Mouse (Mus musculus) E14TG2a.4 (cell line): Measurements from ENCODE around the gene Nav3.

Experiments used
- H3K27me3 ChIP-seq: 2 replicates; pipeline ENCODE4 v1.6.1; 2014; ENCODE audit warnings: low read length, control low read depth; ENCODE audit not compliant: insufficient read depth
- H3K36me3 ChIP-seq: 2 replicates; pipeline ENCODE4 v1.6.1; 2014; ENCODE audit warnings: low read length, control low read depth; ENCODE audit not compliant: insufficient read depth
- H3K4me1 ChIP-seq: replicated peaks from 2 replicates; pipeline ENCODE4 v1.6.1; 2014; ENCODE audit warnings: low read depth, low read length, control low read depth
- H3K4me3 ChIP-seq: replicated peaks from 2 replicates; pipeline ENCODE4 v1.5.1; 2014; ENCODE audit warnings: mild to moderate bottlenecking, low read length
- H3K9me3 ChIP-seq: 2 replicates; pipeline ENCODE4 v1.6.1; 2014; ENCODE audit warnings: low read length, control low read depth
- CTCF ChIP-seq: conservative IDR thresholded peaks from 2 replicates; pipeline ENCODE4 v1.5.1; 2014; ENCODE audit warnings: low read length
- NANOG ChIP-seq: IDR thresholded peaks from 2 replicates; pipeline ENCODE4 v1.6.1; 2014; ENCODE audit warnings: borderline replicate concordance, low read length, mixed read lengths
- POU5F1 ChIP-seq: IDR thresholded peaks from 2 replicates; pipeline ENCODE4 v1.6.1; 2014; ENCODE audit warnings: low read length, borderline replicate concordance

Gene Nav3

DNA sequence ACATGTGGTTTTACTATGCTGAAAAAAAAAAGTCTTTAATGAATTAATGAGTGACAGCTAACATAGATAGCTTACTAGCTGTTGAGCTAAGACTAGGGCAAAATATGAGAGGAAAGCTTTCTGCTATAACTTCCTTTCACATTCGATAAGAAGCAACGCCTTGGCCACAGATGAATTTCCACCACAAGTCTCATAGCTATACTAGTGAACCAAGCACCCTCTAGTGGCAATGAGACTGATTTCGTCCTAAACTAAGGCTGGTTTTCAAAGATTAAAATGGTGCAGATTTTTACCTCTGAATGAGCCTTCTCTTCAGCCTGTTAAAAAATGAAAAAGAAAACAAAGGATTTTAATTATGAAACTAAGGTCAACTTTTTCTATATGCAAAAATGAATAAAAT, 709.1 kb downstream of the Nav3 start:
- Histone ChIP-seq H3K27me3 (no peaks in the 10 kb centered on the region), H3K4me1 (no peaks in the 10 kb centered on the region), H3K9me3 (no peaks in the 10 kb centered on the region), H3K4me3 (no peak overlapping the region), H3K36me3 (no peaks in the 10 kb centered on the region)
- TF ChIP-seq CTCF (peak; percentile 32; the same call in 1 of the 2 replicates), POU5F1 (no peak), NANOG (no peak)

DNA sequence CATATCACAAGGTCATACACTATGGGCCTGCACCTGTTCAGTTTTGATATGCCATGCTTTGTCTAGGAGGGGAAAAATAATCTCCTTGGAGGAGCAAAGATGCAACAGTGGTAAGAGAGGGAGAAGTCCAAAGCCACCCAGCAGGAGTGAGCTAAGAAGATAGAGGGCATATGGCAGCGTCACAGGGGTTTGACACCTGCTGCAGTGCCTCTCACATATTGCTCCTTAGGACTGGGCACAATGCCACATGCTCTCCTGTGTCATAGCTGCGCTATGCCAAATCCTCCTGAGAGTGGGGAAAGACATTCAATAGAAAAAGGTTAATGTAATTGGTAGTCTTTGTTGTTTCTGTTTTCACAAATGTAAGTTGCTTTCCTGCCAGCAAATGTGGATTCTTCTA, 714.3 kb downstream of the Nav3 start:
- Histone ChIP-seq H3K9me3 (no peaks in the 10 kb centered on the region), H3K27me3 (no peaks in the 10 kb centered on the region), H3K4me3 (no peak overlapping the region), H3K36me3 (no peaks in the 10 kb centered on the region), H3K4me1 (no peaks in the 10 kb centered on the region)
- TF ChIP-seq CTCF (no peak), NANOG (no peak), POU5F1 (no peak)

DNA sequence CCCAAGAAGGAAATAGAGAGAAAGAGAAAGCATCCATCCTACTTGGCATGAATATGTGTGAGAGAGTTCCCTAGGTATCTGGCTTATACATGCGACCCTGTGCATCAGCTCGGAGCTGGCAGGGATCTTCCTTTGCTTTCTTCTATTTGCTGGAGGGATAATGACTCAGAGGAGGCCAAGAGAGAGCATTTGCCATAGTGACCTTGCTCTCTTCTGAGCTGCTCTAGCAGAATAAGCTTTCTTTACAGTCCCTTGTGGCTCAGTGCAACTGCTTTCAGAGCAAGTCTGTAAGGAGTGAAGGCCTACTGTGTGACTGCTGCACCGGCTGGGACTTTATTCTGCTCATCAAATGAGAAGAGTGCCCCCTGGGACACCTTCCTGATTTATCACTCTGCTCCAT, 715.7 kb downstream of the Nav3 start:
- no peak for TF ChIP-seq NANOG
- TF ChIP-seq POU5F1 = no peak
- TF ChIP-seq CTCF = no peak
- Histone ChIP-seq H3K9me3 (no peaks in the 10 kb centered on the region), H3K4me3 (no peak overlapping the region), H3K36me3 (no peaks in the 10 kb centered on the region), H3K27me3 (no peaks in the 10 kb centered on the region), H3K4me1 (no peaks in the 10 kb centered on the region)

DNA sequence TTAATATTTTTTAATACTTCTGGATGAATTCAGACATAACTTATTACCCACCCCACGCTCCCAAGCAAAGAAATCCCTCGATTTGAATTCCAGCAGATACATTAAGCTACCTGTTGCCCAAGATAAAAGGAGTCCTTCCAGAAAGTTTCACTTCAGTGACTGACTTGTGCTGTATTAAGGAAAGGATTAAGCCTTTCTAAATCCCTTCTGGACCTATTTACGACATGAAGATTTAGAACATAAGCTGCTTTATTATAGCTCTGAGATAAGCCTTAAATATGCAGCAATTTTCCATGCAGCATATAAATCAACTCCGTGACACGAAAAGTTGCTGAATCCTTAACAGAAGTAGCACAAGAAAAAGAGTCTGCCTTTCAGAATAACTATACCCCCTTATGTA, 732.4 kb downstream of the Nav3 start:
- H3K4me3 ChIP-seq = no peak overlapping the region
- no peaks in the 10 kb centered on the region for H3K4me1 ChIP-seq
- TF ChIP-seq CTCF (no peak), NANOG (no peak), POU5F1 (no peak)
- H3K27me3 ChIP-seq = no peaks in the 10 kb centered on the region
- no peaks in the 10 kb centered on the region for H3K36me3 ChIP-seq
- H3K9me3 ChIP-seq = no peaks in the 10 kb centered on the region

DNA sequence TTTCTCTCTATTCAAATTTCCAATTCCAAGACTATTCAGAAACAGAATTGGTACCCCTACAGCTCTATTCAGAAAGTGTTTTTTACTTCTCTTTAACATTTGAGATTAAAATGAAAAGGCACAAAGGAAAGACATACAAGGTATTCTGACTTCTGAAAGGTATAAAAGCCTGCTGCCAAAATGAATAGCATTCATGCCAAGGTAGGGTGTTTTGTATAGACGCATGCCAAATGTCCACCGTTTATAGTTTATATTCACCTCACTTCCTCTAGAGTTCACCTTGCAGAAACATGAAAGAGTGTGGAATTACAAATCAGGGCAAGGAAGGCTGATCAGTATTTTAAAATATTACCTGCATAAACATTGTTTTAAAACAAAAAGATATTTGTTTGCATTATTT, 737.2 kb downstream of the Nav3 start:
- Histone ChIP-seq H3K9me3 (no peaks in the 10 kb centered on the region), H3K4me3 (no peak overlapping the region), H3K27me3 (no peaks in the 10 kb centered on the region), H3K36me3 (no peaks in the 10 kb centered on the region), H3K4me1 (no peaks in the 10 kb centered on the region)
- no peak for TF ChIP-seq POU5F1
- TF ChIP-seq NANOG = no peak
- no peak for TF ChIP-seq CTCF

DNA sequence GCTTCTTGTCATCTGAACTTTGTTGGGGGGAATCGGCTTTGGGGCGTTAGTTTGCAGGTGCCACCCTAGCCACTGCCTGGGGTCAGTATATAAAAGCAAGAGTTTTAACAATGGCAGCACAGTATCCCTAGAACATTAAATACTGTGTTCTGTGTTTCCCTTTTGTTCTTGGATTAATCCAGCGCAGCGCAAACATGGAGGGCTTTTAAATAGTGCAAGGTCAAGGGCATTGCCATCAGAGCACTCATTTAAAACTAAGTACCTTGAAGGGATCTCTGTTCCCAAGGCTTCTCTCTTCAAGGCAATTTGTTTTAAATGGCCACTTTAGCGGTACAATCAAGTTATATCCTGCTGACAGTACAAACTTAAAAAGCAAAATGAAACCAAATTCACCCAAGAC, 737.6 kb downstream of the Nav3 start:
- Histone ChIP-seq H3K4me3 (no peak overlapping the region), H3K9me3 (no peaks in the 10 kb centered on the region), H3K4me1 (no peaks in the 10 kb centered on the region), H3K27me3 (no peaks in the 10 kb centered on the region), H3K36me3 (no peaks in the 10 kb centered on the region)
- TF ChIP-seq CTCF = no peak
- TF ChIP-seq NANOG = peak; percentile 54; the same call in 1 of the 2 replicates
- TF ChIP-seq POU5F1 = no peak

DNA sequence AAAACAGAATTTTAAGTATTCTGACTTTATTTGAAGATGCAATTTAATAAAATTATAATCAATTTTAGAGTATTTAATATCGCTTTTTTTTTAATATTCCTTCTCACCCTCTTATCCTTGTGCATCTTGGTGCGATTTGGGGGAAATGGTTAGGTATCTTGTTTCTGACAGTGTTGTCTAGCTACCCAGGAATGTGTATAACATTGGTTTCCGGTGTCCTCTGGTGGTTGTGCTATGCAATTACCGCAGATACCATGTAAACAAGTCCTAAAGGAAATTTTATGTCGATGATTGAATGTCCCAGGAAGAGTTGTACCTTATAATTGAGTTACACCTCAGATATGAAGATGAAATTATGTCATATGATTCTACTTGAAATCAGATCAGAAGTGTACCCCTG, 743.0 kb downstream of the Nav3 start:
- Histone ChIP-seq H3K4me3 (no peak overlapping the region), H3K4me1 (no peaks in the 10 kb centered on the region), H3K27me3 (no peaks in the 10 kb centered on the region), H3K9me3 (no peaks in the 10 kb centered on the region), H3K36me3 (no peaks in the 10 kb centered on the region)
- TF ChIP-seq POU5F1 (no peak), CTCF (peak; percentile 82), NANOG (no peak)

DNA sequence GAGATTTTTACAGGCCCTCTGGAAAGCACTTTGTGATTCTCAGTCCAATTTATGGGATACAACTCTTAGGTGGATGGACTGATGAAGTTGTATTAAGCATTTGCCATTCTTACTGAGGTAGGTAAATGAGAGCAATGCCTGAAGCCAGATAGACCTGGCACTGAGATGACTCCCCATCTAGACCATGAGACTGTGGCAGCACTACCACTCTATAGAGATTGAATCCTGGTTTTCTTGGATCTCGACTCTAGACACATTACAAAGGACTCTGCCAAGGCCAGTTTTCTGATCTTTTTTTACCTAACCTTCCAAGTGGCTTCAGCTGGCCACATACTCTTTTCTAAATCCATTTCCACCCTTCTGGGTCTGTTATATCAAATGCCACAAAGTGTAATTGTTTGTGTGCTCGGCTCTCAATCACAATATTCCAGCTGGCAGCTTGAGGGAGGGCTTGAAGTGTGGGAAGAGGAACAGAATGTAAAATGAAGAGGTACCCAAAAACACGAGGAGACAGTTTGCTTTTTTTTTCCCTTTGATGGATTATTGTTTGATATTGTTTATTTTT, 756.2 kb downstream of the Nav3 start:
- H3K4me1 ChIP-seq = no peaks in the 10 kb centered on the region
- no peaks in the 10 kb centered on the region for H3K9me3 ChIP-seq
- H3K4me3 ChIP-seq = no peak overlapping the region
- no peaks in the 10 kb centered on the region for H3K27me3 ChIP-seq
- no peak for TF ChIP-seq POU5F1
- TF ChIP-seq NANOG = no peak
- no peak for TF ChIP-seq CTCF
- no peaks in the 10 kb centered on the region for H3K36me3 ChIP-seq

DNA sequence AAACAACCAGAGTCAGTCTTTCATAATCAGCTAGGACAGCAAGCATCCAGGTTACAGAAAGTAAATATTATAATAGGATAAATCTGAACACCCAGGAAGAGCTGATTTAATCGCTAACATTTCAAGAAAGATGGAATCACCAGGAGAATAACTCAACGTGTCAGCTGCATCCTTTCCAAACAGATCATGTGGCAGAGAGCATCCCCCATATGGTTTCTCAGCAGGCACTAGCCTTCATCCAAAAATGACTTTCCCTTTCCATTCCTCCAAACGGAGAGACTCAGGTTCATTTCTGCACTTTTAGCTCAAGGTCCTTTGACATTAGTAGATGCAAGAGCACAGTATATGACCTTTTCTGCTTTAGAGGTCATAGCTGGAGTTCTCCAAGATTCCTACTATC, 765.4 kb downstream of the Nav3 start:
- no peaks in the 10 kb centered on the region for H3K4me1 ChIP-seq
- TF ChIP-seq NANOG (no peak), POU5F1 (no peak), CTCF (no peak)
- H3K4me3 ChIP-seq = no peak overlapping the region
- H3K36me3 ChIP-seq = no peaks in the 10 kb centered on the region
- H3K9me3 ChIP-seq = no peaks in the 10 kb centered on the region
- no peaks in the 10 kb centered on the region for H3K27me3 ChIP-seq
